Mouse (Mus musculus) CH12.LX (cell line): ENCODE data around the gene Dpy19l3. TPM values are rescaled to one million over a fixed set of nuclear protein-coding genes. Genes with fewer than 3 reads are reported as not detected.

Source experiments
- DNase-seq: peaks from one replicate; pipeline ENCODE4 v3.0.0-alpha.2; 2013; ENCODE audit errors: extremely low read depth
- H3K27ac ChIP-seq: 2 replicates; pipeline ENCODE4 v1.5.1; 2012; ENCODE audit warnings: low read depth, mild to moderate bottlenecking, control low read depth, moderate library complexity; ENCODE audit not compliant: insufficient read depth
- H3K27me3 ChIP-seq: replicated peaks from 2 replicates; pipeline ENCODE3; 2012; ENCODE audit warnings: inconsistent platforms
- H3K36me3 ChIP-seq, 2 experiments: replicated peaks in 1 of 2; 2 replicates each; pipeline versions ENCODE3 to v1.6.1; 2012; ENCODE audit warnings: inconsistent platforms in 1 of 2, low read length in 1 of 2, mild to moderate bottlenecking in 1 of 2, mixed read lengths in 1 of 2, moderate library complexity in 1 of 2; ENCODE audit not compliant: control insufficient read depth in 1 of 2, insufficient read depth in 1 of 2
- H3K4me1 ChIP-seq, 2 experiments: 2 replicates each; pipeline ENCODE4 v1.6.1; 2012; ENCODE audit warnings: inconsistent platforms in 1 of 2, moderate library complexity in 1 of 2; ENCODE audit not compliant: insufficient read depth in 2 of 2, control insufficient read depth in 1 of 2
- H3K4me2 ChIP-seq: 2 replicates; pipeline ENCODE4 v1.6.1; 2012; ENCODE audit warnings: low read depth, mild to moderate bottlenecking, control low read depth; ENCODE audit not compliant: poor library complexity, insufficient read depth, severe bottlenecking
- H3K4me3 ChIP-seq, 3 experiments: fragments of 150-350 bp in 1 of 3; sonication (generic) in 1 of 3; replicated peaks in 1 of 3; 2 replicates each; pipeline versions ENCODE3 to v1.5.1; 2011 to 2012; ENCODE audit warnings: low read depth in 2 of 3, low read length in 2 of 3, mild to moderate bottlenecking in 2 of 3, moderate library complexity in 2 of 3, control low read depth in 1 of 3, improper control_type of control experiment in 1 of 3, inconsistent platforms in 1 of 3, mixed read lengths in 1 of 3; ENCODE audit not compliant: poor library complexity in 1 of 3
- H3K79me2 ChIP-seq: replicated peaks from 2 replicates; pipeline ENCODE4 v1.6.1; 2012; ENCODE audit warnings: mild to moderate bottlenecking, moderate library complexity; ENCODE audit not compliant: control insufficient read depth, poor library complexity, insufficient read depth, severe bottlenecking; ENCODE audit errors: extremely low read depth
- H3K9ac ChIP-seq: 2 replicates; pipeline ENCODE4 v1.6.1; 2012; ENCODE audit warnings: low read depth, mild to moderate bottlenecking, control low read depth, moderate library complexity; ENCODE audit not compliant: insufficient read depth
- H3K9me3 ChIP-seq: replicated peaks from 2 replicates; pipeline ENCODE3; 2012; ENCODE audit warnings: low read length, inconsistent platforms, mixed read lengths
- BHLHE40 ChIP-seq: IDR thresholded peaks from 2 replicates; pipeline ENCODE4 v1.6.1; 2011; ENCODE audit warnings: mild to moderate bottlenecking, low read depth, low read length, improper control_type of control experiment
- CTCF ChIP-seq, 2 experiments: IDR thresholded peaks in 1 of 2; conservative IDR thresholded peaks in 1 of 2; 2 replicates each; pipeline ENCODE4 v1.5.1; 2011 to 2012; ENCODE audit warnings: low read depth in 2 of 2, low read length in 2 of 2, improper control_type of control experiment in 1 of 2, inconsistent platforms in 1 of 2, mild to moderate bottlenecking in 1 of 2, moderate library complexity in 1 of 2
- E2F4 ChIP-seq: IDR thresholded peaks from 2 replicates; pipeline ENCODE4 v1.6.1; 2011; ENCODE audit warnings: low read depth, low read length, improper control_type of control experiment; ENCODE audit not compliant: insufficient replicate concordance
- ELF1 ChIP-seq: IDR thresholded peaks from 2 replicates; pipeline ENCODE4 v1.6.1; 2014; ENCODE audit warnings: low read depth, mild to moderate bottlenecking, inconsistent platforms, low read length, improper control_type of control experiment
- ETS1 ChIP-seq: conservative IDR thresholded peaks from 2 replicates; pipeline ENCODE4 v1.6.1; 2012; ENCODE audit warnings: low read depth, mild to moderate bottlenecking, inconsistent platforms, low read length, improper control_type of control experiment, moderate library complexity
- JUN ChIP-seq: IDR thresholded peaks from 2 replicates; pipeline ENCODE4 v1.6.1; 2011; ENCODE audit warnings: low read depth, mild to moderate bottlenecking, low read length, improper control_type of control experiment, moderate library complexity; ENCODE audit not compliant: insufficient read depth
- MAZ ChIP-seq: IDR thresholded peaks from 2 replicates; pipeline ENCODE4 v1.6.1; 2012; ENCODE audit warnings: low read depth, mild to moderate bottlenecking, inconsistent platforms, low read length, improper control_type of control experiment, moderate library complexity
- MXI1 ChIP-seq: IDR thresholded peaks from 2 replicates; pipeline ENCODE4 v1.6.1; 2011; ENCODE audit warnings: mild to moderate bottlenecking, low read depth, low read length, improper control_type of control experiment
- MYC ChIP-seq: IDR thresholded peaks from 2 replicates; pipeline ENCODE4 v1.6.1; 2011; ENCODE audit warnings: low read depth, mild to moderate bottlenecking, improper control_type of control experiment, low read length
- NELFE ChIP-seq: IDR thresholded peaks from 2 replicates; pipeline ENCODE4 v1.6.1; 2011; ENCODE audit warnings: low read depth, low read length, improper control_type of control experiment
- PAX5 ChIP-seq: IDR thresholded peaks from 2 replicates; pipeline ENCODE4 v1.6.1; 2012; ENCODE audit warnings: low read length, inconsistent platforms, mixed read lengths
- RCOR1 ChIP-seq: conservative IDR thresholded peaks from 2 replicates; pipeline ENCODE4 v1.6.1; 2012; ENCODE audit warnings: low read depth, mild to moderate bottlenecking, inconsistent platforms, low read length, improper control_type of control experiment
- UBTF ChIP-seq: IDR thresholded peaks from 2 replicates; pipeline ENCODE4 v1.6.1; 2012; ENCODE audit warnings: low read depth, mild to moderate bottlenecking, inconsistent platforms, low read length, improper control_type of control experiment, moderate library complexity
- USF2 ChIP-seq: conservative IDR thresholded peaks from 2 replicates; pipeline ENCODE4 v1.6.1; 2011; ENCODE audit warnings: low read depth, low read length, improper control_type of control experiment
- ZC3H11A ChIP-seq: IDR thresholded peaks from 2 replicates; pipeline ENCODE4 v1.6.1; 2012; ENCODE audit warnings: low read depth, mild to moderate bottlenecking, inconsistent platforms, low read length, improper control_type of control experiment
- ZNF384 ChIP-seq: IDR thresholded peaks from 2 replicates; pipeline ENCODE4 v1.6.1; 2012; ENCODE audit warnings: low read depth, low read length, improper control_type of control experiment, inconsistent platforms
- dilution Hi-C: fragments of 300-500 bp; cut with MboI; formaldehyde crosslinking; loops from 2 replicates; pipeline ENCODE4 v1.14.3; 2020; ENCODE audit warnings: low sequenced_read_pairs; ENCODE audit not compliant: extremely low pct_unique_long_range_greater_than_20kb, extremely low pct_ligation_motif_present
- in situ Hi-C: fragments of 300-500 bp; cut with MboI; formaldehyde crosslinking; loops from 3 replicates; pipeline ENCODE4 v1.14.3; 2019; ENCODE audit warnings: low sequenced_read_pairs, low pct_ligation_motif_present, low pct_unique_long_range_greater_than_20kb, mixed read lengths
- polyA plus RNA-seq: library from polyadenylated mRNA; unstranded; fragments of >175 nt; gene quantifications from 2 replicates; pipeline ENCODE4 v1.2.1, GENCODE M21; 2012; ENCODE audit warnings: low read depth; ENCODE audit not compliant: insufficient read length
- total RNA-seq, 2 experiments: library from RNA; depleted of rRNA; stranded (reverse); fragments of 300-350 nt in 1 of 2; fragments of >200 nt in 1 of 2; gene quantifications; 2 replicates each; pipeline ENCODE4 v1.2.3; 2012 to 2014

Gene Dpy19l3
- total and polyA plus RNA-seq, 3 experiments: 5.0 to 18.3 (median 5.5) TPM

- Histone ChIP-seq H3K27me3 (no peaks in the 10 kb centered on the region), H3K36me3 (peaks cover 78 to 95% of the 10 kb centered on the region in 2 experiments), H3K9ac (no peak overlapping the region), H3K9me3 (no peaks in the 10 kb centered on the region), H3K79me2 (0 out of 2 replicates have a peak, but pooled peaks cover 2% of the 10 kb centered on the region), H3K4me3 (no peak overlapping the region), H3K4me2 (no peak overlapping the region), H3K4me1 (peaks cover 0 to 8% of the 10 kb centered on the region in 2 experiments; a peak in 1 of 4 replicates), H3K27ac (no peak overlapping the region)
- dilution Hi-C loops (no loop called here), in situ Hi-C loops (no loop called here)
- DNase-seq: no peak
- TF ChIP-seq MAZ (no peak), E2F4 (no peak), MYC (no peak), CTCF (conservative IDR thresholded peaks at IDR 0.05 in 1 of 2, IDR thresholded peaks at IDR 0.05 in 1 of 2; ENCODE audit: low read depth in 2 of 2, low read length in 2 of 2) (peak; percentile 20 to 56; a peak in 3 of 4 replicates), USF2 (no peak), PAX5 (no peak), RCOR1 (no peak), ZNF384 (no peak)
Measured at GRCm38 (mm10) chr7:35790201-35790600, 35.9 kb upstream of the Dpy19l3 start.

- Histone ChIP-seq H3K9ac (no peak overlapping the region), H3K4me3 (no peak overlapping the region), H3K9me3 (no peaks in the 10 kb centered on the region), H3K4me2 (no peak overlapping the region), H3K4me1 (peaks cover 0 to 6% of the 10 kb centered on the region in 2 experiments; a peak in 1 of 4 replicates), H3K36me3 (peaks cover 67 to 93% of the 10 kb centered on the region in 2 experiments), H3K79me2 (peaks cover 4% of the 10 kb centered on the region; the same call in 1 of the 2 replicates), H3K27ac (no peak overlapping the region), H3K27me3 (no peaks in the 10 kb centered on the region)
- TF ChIP-seq BHLHE40 (no peak), ETS1 (no peak), USF2 (no peak), ELF1 (no peak), JUN (no peak), MXI1 (no peak), UBTF (no peak), ZC3H11A (no peak), E2F4 (no peak), NELFE (no peak)
- in situ Hi-C loops (no loop called here), dilution Hi-C loops (no loop called here)
- no peak for DNase-seq
Measured at GRCm38 (mm10) chr7:35785579-35785978, 31.3 kb upstream of the Dpy19l3 start.
